Mouse (Mus musculus): Measurements from ENCODE around the gene P2rx3. TPM values are rescaled to one million over a fixed set of nuclear protein-coding genes. Genes with fewer than 3 reads are reported as not detected.
A peak's percentile ranks its signal among the peaks of the same experiment; 100 is the strongest.

P2rx3 gene
- total and polyA plus RNA-seq, 2 experiments from 2014 or later: 0.23 TPM; not detected in 1

DNA sequence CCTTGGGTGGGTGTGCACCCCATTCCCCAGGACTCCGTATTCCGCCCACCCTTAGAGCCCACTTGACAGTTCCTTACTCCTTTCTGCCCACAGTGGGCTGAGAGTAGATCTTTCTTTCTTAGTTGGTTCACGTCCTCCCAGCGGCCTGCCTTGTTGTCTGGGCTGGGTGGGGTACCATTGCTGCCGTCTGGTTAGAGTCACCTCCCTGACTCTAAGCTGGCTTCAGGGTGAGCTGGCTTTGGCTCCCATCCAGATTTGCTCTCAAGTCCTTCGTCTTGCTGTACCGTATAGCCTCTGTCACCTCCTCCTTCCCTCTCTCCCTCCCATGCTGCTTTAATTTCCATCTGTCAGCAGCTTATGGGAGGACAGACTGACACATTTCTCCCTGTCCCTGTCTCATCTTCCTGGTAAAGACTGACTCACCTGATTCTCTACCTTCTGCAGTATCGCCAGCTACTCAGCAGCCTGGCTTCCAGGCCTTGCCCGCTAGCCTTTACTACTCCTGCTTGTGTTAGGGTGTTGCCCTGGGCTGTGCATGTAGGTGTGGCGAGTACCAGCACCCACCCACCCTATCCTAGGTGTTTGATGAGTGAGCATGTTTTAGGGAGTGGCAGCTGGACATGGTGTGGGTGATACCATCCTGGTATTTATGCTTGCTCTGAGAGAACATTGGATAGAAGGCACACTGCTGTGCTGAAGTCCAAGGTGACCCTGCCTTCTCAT is 30.8 kb upstream of the P2rx3 start:
- no peak overlapping the region for H3K27ac ChIP-seq (ENCODE audit: low read depth)
- H3K9me3 ChIP-seq (replicated peaks; ENCODE audit: control insufficient read depth, low read length): no peaks in the 10 kb centered on the region
- H3K4me2 ChIP-seq (ENCODE audit: low read depth, low read length): no peak overlapping the region
- no peaks in the 10 kb centered on the region for H3K27me3 ChIP-seq (ENCODE audit: control insufficient read depth, insufficient read depth, low read length)
- TF ChIP-seq EP300 (IDR thresholded peaks at IDR 0.05; ENCODE audit: low read depth) (no peak), CTCF (IDR thresholded peaks at IDR 0.05; ENCODE audit: low read depth) (no peak)
- no peak overlapping the region for H3K9ac ChIP-seq (replicated peaks; ENCODE audit: low read depth, low read length)
- DNase-seq (ENCODE audit: low spot score) (no peak), ATAC-seq (ENCODE audit: insufficient read depth, low read depth) (no peak)
- H3K4me1 ChIP-seq (ENCODE audit: control insufficient read depth, insufficient read depth): no peaks in the 10 kb centered on the region
- WGBS: 58% methylated on average over 10 of the region's 10 CpGs
- H3K36me3 ChIP-seq (replicated peaks; ENCODE audit: control insufficient read depth, insufficient read depth, low read length): peaks cover 39% of the 10 kb centered on the region
- H3K4me3 ChIP-seq (ENCODE audit: low read depth, low read length): no peak overlapping the region

DNA sequence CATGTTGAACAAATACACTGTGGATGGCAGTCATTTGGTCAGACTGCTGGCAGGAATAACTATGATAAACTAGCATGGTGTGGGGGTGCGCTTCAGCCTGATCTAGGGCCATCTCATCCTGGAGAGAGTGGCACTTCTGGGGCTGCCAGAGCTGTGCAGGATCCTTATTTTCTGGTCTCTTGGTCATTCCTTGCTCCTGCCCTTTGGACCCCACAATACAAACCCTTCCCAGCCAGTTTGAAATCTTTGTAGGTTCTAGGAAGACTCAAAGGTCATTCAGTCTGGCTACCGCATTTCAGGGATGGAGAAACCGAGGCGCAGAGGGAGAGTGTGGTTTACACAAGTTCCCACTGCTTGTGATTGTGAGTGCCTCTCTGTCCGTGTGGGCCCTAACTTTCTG is 29.7 kb upstream of the P2rx3 start:
- Histone ChIP-seq H3K27ac (ENCODE audit: low read depth) (no peak overlapping the region), H3K9me3 (replicated peaks; ENCODE audit: control insufficient read depth, low read length) (no peaks in the 10 kb centered on the region), H3K4me1 (ENCODE audit: control insufficient read depth, insufficient read depth) (no peaks in the 10 kb centered on the region), H3K4me2 (ENCODE audit: low read depth, low read length) (no peak overlapping the region), H3K4me3 (ENCODE audit: low read depth, low read length) (no peak overlapping the region), H3K9ac (replicated peaks; ENCODE audit: low read depth, low read length) (no peak overlapping the region), H3K36me3 (replicated peaks; ENCODE audit: control insufficient read depth, insufficient read depth, low read length) (peaks cover 45% of the 10 kb centered on the region), H3K27me3 (ENCODE audit: control insufficient read depth, insufficient read depth, low read length) (no peaks in the 10 kb centered on the region)
- no peak for DNase-seq (ENCODE audit: low spot score)
- ATAC-seq (ENCODE audit: insufficient read depth, low read depth): no peak
- TF ChIP-seq EP300 (IDR thresholded peaks at IDR 0.05; ENCODE audit: low read depth) (no peak), CTCF (IDR thresholded peaks at IDR 0.05; ENCODE audit: low read depth) (no peak)
- 91% methylated on average over 5 of the region's 5 CpGs for WGBS

DNA sequence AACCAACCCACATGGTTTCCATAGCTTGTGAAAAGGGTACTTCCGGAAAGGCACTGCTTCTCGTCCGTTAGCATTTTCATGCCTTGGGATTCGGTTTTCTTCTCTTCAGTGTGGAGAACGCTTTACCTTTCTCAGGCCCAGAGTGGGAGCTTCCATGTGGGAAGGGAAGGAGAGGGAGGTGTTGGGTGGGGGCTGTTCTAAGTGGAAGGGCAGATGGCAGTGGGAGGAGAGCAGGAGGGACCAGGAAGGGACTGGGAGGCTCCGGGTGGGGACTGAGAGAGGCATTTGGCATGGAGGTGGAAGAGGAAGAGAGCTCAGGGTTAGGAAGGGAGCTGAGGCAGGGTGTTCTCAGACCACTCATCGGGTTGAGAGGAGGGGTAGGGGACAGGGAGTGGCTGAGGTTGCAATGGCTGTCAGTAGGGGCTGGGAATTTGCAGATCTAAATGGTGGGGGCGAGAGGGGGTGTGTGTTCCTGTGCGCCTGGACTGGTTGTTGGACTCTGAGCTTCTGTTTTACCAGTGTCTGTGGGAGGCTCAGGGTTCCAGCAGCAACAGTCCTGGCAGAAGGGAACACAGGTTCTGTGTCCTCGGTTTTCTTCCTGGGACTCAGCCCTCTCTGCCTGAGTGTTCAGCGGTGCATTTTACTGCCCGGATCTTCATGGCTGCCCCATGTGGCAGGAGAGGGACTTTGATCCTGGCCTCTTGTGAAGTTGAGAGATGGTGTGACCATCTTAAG is 28.0 kb upstream of the P2rx3 start:
- no peak overlapping the region for H3K4me2 ChIP-seq (ENCODE audit: low read depth, low read length)
- DNase-seq (ENCODE audit: low spot score) (no peak), ATAC-seq (ENCODE audit: insufficient read depth, low read depth) (no peak)
- H3K4me3 ChIP-seq (ENCODE audit: low read depth, low read length): no peak overlapping the region
- H3K27ac ChIP-seq (ENCODE audit: low read depth): no peak overlapping the region
- H3K9me3 ChIP-seq (replicated peaks; ENCODE audit: control insufficient read depth, low read length): no peaks in the 10 kb centered on the region
- H3K4me1 ChIP-seq (ENCODE audit: control insufficient read depth, insufficient read depth): peaks cover 5% of the 10 kb centered on the region
- H3K36me3 ChIP-seq (replicated peaks; ENCODE audit: control insufficient read depth, insufficient read depth, low read length): peaks cover 35% of the 10 kb centered on the region
- H3K27me3 ChIP-seq (ENCODE audit: control insufficient read depth, insufficient read depth, low read length): no peaks in the 10 kb centered on the region
- H3K9ac ChIP-seq (replicated peaks; ENCODE audit: low read depth, low read length): no peak overlapping the region
- TF ChIP-seq EP300 (IDR thresholded peaks at IDR 0.05; ENCODE audit: low read depth): no peak
- TF ChIP-seq CTCF (IDR thresholded peaks at IDR 0.05; ENCODE audit: low read depth): no peak
- WGBS: 70% methylated on average over 12 of the region's 12 CpGs

DNA sequence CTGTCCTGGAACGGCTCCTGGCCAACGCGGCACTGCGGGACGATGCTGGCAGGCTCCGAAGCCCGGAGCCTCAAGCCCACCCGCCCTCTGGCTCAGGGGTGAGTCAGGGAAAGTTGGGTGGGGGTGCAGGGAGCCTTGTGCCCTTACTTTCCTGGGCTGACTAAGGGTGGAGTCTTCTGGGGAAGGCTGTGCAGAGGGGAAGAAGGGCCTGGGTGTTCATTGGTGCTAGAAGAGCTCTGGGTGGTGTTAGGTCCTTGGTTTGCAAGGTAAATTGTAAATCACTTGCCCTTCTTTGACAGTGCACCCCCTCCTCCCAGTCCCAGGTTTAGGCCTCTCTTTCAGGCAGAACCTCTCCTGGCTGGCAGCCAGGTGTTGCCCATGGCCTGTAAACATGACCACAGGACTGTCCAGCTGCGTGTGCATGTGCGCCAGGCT is 23.9 kb upstream of the P2rx3 start:
- Histone ChIP-seq H3K27me3 (ENCODE audit: control insufficient read depth, insufficient read depth, low read length) (no peaks in the 10 kb centered on the region), H3K4me3 (ENCODE audit: low read depth, low read length) (peak overlapping the region; percentile 42), H3K4me1 (ENCODE audit: control insufficient read depth, insufficient read depth) (peaks cover 5% of the 10 kb centered on the region), H3K27ac (ENCODE audit: low read depth) (0 out of 2 replicates have a peak overlapping the region, but pooled peaks have one; percentile 31), H3K9ac (replicated peaks; ENCODE audit: low read depth, low read length) (peak overlapping the region; percentile 52), H3K36me3 (replicated peaks; ENCODE audit: control insufficient read depth, insufficient read depth, low read length) (peaks cover 58% of the 10 kb centered on the region), H3K9me3 (replicated peaks; ENCODE audit: control insufficient read depth, low read length) (no peaks in the 10 kb centered on the region), H3K4me2 (ENCODE audit: low read depth, low read length) (peak overlapping the region; percentile 63)
- no peak for ATAC-seq (ENCODE audit: insufficient read depth, low read depth)
- 14% methylated on average over 10 of the region's 10 CpGs for WGBS
- no peak for DNase-seq (ENCODE audit: low spot score)
- TF ChIP-seq CTCF (IDR thresholded peaks at IDR 0.05; ENCODE audit: low read depth): no peak
- TF ChIP-seq EP300 (IDR thresholded peaks at IDR 0.05; ENCODE audit: low read depth): no peak

DNA sequence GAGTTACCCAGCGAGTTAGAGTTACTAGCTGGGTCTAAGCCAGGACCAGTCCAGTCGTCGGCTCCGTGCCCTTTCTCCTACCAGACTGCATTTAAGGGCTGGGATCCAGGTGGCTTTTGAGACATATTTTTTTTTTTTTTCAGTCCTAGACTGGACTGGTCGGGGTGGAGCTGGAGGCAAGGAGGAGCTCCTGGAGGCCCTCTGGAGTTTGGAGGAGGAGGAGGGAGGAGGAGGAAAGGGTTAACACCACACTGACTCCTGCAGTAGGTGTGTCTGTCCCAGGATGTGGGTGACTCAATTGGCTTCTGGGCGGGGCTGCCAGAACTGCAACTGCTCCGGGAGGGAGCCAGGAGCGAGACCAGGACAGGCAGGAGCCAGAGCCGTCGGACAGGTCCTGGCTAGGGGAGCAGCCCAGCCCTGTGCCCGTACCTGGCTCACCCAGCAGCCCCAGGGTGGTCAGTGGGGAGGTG is 23.4 kb upstream of the P2rx3 start:
- 5% methylated on average over 11 of the region's 11 CpGs for WGBS
- Histone ChIP-seq H3K27me3 (ENCODE audit: control insufficient read depth, insufficient read depth, low read length) (no peaks in the 10 kb centered on the region), H3K4me1 (ENCODE audit: control insufficient read depth, insufficient read depth) (peaks cover 5% of the 10 kb centered on the region), H3K9ac (replicated peaks; ENCODE audit: low read depth, low read length) (peak overlapping the region; percentile 52), H3K9me3 (replicated peaks; ENCODE audit: control insufficient read depth, low read length) (no peaks in the 10 kb centered on the region), H3K27ac (ENCODE audit: low read depth) (0 out of 2 replicates have a peak overlapping the region, but pooled peaks have one; percentile 31), H3K36me3 (replicated peaks; ENCODE audit: control insufficient read depth, insufficient read depth, low read length) (peaks cover 58% of the 10 kb centered on the region), H3K4me3 (ENCODE audit: low read depth, low read length) (peak overlapping the region; percentile 42), H3K4me2 (ENCODE audit: low read depth, low read length) (peak overlapping the region; percentile 63)
- ATAC-seq (ENCODE audit: insufficient read depth, low read depth) (peak; percentile 72), DNase-seq (ENCODE audit: low spot score) (peak; percentile 66)
- TF ChIP-seq CTCF (IDR thresholded peaks at IDR 0.05; ENCODE audit: low read depth) (no peak), EP300 (IDR thresholded peaks at IDR 0.05; ENCODE audit: low read depth) (no peak)
